Mouse (Mus musculus) heart, adult 2 months (tissue): ENCODE measurements around the gene Rxfp2.

Experiments used
- CTCF ChIP-seq: fragments of 200-600 bp; IDR thresholded peaks from 2 replicates; pipeline ENCODE4 v1.8.1; 2022; ENCODE audit warnings: antibody characterized with exemption, mild to moderate bottlenecking, moderate library complexity
- EP300 ChIP-seq: fragments of 200-500 bp; IDR thresholded peaks from 2 replicates; pipeline ENCODE4 v1.6.1; 2011; ENCODE audit warnings: low read depth, low read length, control low read depth; ENCODE audit not compliant: insufficient read depth
- POLR2A ChIP-seq: fragments of 200-500 bp; IDR thresholded peaks from 2 replicates; pipeline ENCODE4 v1.6.1; 2011; ENCODE audit warnings: mild to moderate bottlenecking, low read depth, low read length, control low read depth; ENCODE audit not compliant: insufficient read depth

GRCm38 (mm10) chr5:150017672-150018071 lies 803 bp upstream of the Rxfp2 start:
- TF ChIP-seq POLR2A, result no peak
- no peak for TF ChIP-seq CTCF
- TF ChIP-seq EP300, result no peak
